Mouse (Mus musculus) ES-Bruce4 (cell line): ENCODE data around the gene Dlgap1.

Experiments used
- CTCF ChIP-seq: IDR thresholded peaks from one replicate; pipeline ENCODE4 v1.8.1; 2011; ENCODE audit warnings: low read depth, low read length
- POLR2A ChIP-seq: IDR thresholded peaks from one replicate; pipeline ENCODE4 v1.8.1; 2011; ENCODE audit warnings: low read length; ENCODE audit not compliant: insufficient read depth

DNA sequence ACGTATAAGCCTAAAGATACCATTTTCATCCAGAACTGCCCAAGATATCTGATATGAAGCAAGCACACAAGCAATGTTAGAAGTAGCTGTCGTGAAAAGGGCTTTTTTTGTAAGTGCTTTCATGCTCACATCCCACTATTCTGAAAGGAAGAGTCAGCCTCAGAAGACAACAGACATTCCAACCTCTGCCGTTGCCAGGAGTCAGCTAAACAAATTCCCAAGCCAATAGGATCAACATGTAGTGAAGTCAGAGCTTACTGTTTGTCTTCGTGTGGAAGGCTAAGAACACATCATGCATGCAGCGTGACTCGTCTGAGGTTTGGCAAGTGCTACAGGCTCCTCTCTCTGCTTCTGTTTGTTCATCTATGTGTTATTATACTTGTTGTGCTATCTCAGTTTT lies 529.4 kb downstream of the Dlgap1 start:
- no peak for TF ChIP-seq CTCF
- no peak for TF ChIP-seq POLR2A
